Mouse (Mus musculus) liver, adult 2 months (tissue): ENCODE data around the gene Borcs7. TPM values are rescaled to one million over a fixed set of nuclear protein-coding genes. Genes with fewer than 3 reads are reported as not detected.

Experiments used
- DNase-seq: peaks from one replicate; pipeline ENCODE4 v3.0.0-alpha.2; 2011; ENCODE audit warnings: low read depth, low spot score; ENCODE audit errors: extremely low read depth
- H3K27ac ChIP-seq: fragments of 200-500 bp; replicated peaks from 2 replicates; pipeline ENCODE4 v1.5.1; 2012; ENCODE audit warnings: low read depth, mild to moderate bottlenecking, control low read depth, inconsistent platforms, low read length; ENCODE audit not compliant: insufficient read depth
- H3K27me3 ChIP-seq: fragments of 200-500 bp; 2 replicates; pipeline ENCODE4 v1.6.1; 2012; ENCODE audit warnings: mild to moderate bottlenecking, moderate library complexity, low read length, inconsistent platforms; ENCODE audit not compliant: control insufficient read depth, insufficient read depth
- H3K36me3 ChIP-seq: fragments of 200-500 bp; 2 replicates; pipeline ENCODE4 v1.6.1; 2012; ENCODE audit warnings: low read length, inconsistent platforms; ENCODE audit not compliant: control insufficient read depth, insufficient read depth
- H3K4me1 ChIP-seq: fragments of 200-500 bp; 2 replicates; pipeline ENCODE4 v1.6.1; 2011; ENCODE audit warnings: low read length; ENCODE audit not compliant: control insufficient read depth, insufficient read depth
- H3K4me3 ChIP-seq: fragments of 200-500 bp; 2 replicates; pipeline ENCODE4 v1.5.1; 2011; ENCODE audit warnings: low read depth, mild to moderate bottlenecking, control low read depth, low read length, moderate library complexity; ENCODE audit not compliant: insufficient read depth
- H3K79me2 ChIP-seq: fragments of 200-500 bp; 2 replicates; pipeline ENCODE4 v1.6.1; 2012; ENCODE audit warnings: inconsistent platforms, mild to moderate bottlenecking, low read length, moderate library complexity; ENCODE audit not compliant: control insufficient read depth, insufficient read depth
- H3K9ac ChIP-seq: fragments of 200-500 bp; 2 replicates; pipeline ENCODE4 v1.6.1; 2012; ENCODE audit warnings: low read depth, mild to moderate bottlenecking, control low read depth, inconsistent platforms, low read length
- CTCF ChIP-seq: fragments of 200-500 bp; IDR thresholded peaks from 2 replicates; pipeline ENCODE4 v1.5.1; 2011; ENCODE audit warnings: low read depth, low read length, control low read depth
- POLR2A ChIP-seq: fragments of 200-500 bp; IDR thresholded peaks from 2 replicates; pipeline ENCODE4 v1.6.1; 2011; ENCODE audit warnings: low read length, control low read depth; ENCODE audit not compliant: insufficient read depth; ENCODE audit errors: extremely low read depth
- WGBS: fragments of 180-500 bp; shearing (Covaris S2); methylation state at CpG from one replicate; pipeline ENCODE4 v1.1.7; 2018; 5-methylcytosine and 5-hydroxymethylcytosine counted together
- polyA plus RNA-seq: library from polyadenylated mRNA; depleted of rRNA; stranded (reverse); fragments of >200 nt; gene quantifications from 2 replicates; pipeline ENCODE4 v1.2.3, GENCODE M21; 2012; rRNA removed
- total RNA-seq: library from RNA; depleted of rRNA; stranded (reverse); fragments of >200 nt; gene quantifications from 2 replicates; pipeline ENCODE4 v1.2.3, GENCODE M21; 2014; rRNA removed

Gene Borcs7
- total RNA-seq (4.8 TPM in 2 replicates), polyA plus RNA-seq (2.9 and 3.9 TPM in 2 replicates)

GRCm38 (mm10) chr19:46689460-46690372 is at the start of gene Borcs7:
TSS of gene Borcs7 (plus strand) at chr19:46689906.
- TF ChIP-seq CTCF: no peak
- peak; percentile 32; the same call in 1 of the 2 replicates for TF ChIP-seq POLR2A
- H3K36me3 ChIP-seq: no peaks in the 10 kb centered on the region
- H3K4me1 ChIP-seq: peaks cover 2% of the 10 kb centered on the region; the same call in 1 of the 2 replicates
- H3K27ac ChIP-seq: peak within 1 kb of the TSS; percentile 69
- WGBS: 4% methylated on average over 44 of the region's 44 CpGs
- H3K79me2 ChIP-seq: no peaks in the 10 kb centered on the region
- peak within 1 kb of the TSS; percentile 84 for H3K9ac ChIP-seq
- DNase-seq: peak; percentile 83
- H3K27me3 ChIP-seq: no peaks in the 10 kb centered on the region
- H3K4me3 ChIP-seq: peak within 1 kb of the TSS; percentile 78

GRCm38 (mm10) chr19:46640780-46641179 is 48.9 kb upstream of the Borcs7 start:
- TF ChIP-seq POLR2A: no peak
- no peak for TF ChIP-seq CTCF
- peaks cover 8% of the 10 kb centered on the region; the same call in 1 of the 2 replicates for H3K36me3 ChIP-seq
- WGBS: 59% methylated on average over 8 of the region's 8 CpGs
- peaks cover 51% of the 10 kb centered on the region for H3K4me1 ChIP-seq
- H3K27me3 ChIP-seq: no peaks in the 10 kb centered on the region
- peak overlapping the region; percentile 39 for H3K27ac ChIP-seq
- peaks cover 28% of the 10 kb centered on the region; the same call in 1 of the 2 replicates for H3K79me2 ChIP-seq
- DNase-seq: no peak
- H3K4me3 ChIP-seq: no peak overlapping the region
- H3K9ac ChIP-seq: no peak overlapping the region

GRCm38 (mm10) chr19:46641420-46642085 is 48.2 kb upstream of the Borcs7 start:
- Histone ChIP-seq H3K4me1 (peaks cover 56% of the 10 kb centered on the region), H3K79me2 (peaks cover 22% of the 10 kb centered on the region; the same call in 1 of the 2 replicates), H3K27me3 (no peaks in the 10 kb centered on the region), H3K27ac (peak overlapping the region; percentile 39), H3K9ac (peak overlapping the region; percentile 18), H3K4me3 (no peak overlapping the region), H3K36me3 (peaks cover 8% of the 10 kb centered on the region; the same call in 1 of the 2 replicates)
- DNase-seq: peak; percentile 91
- WGBS: 26% methylated on average over 19 of the region's 19 CpGs
- TF ChIP-seq CTCF: no peak
- no peak for TF ChIP-seq POLR2A

- Histone ChIP-seq H3K9ac (peak overlapping the region; percentile 20), H3K27me3 (no peaks in the 10 kb centered on the region), H3K79me2 (peaks cover 24% of the 10 kb centered on the region; the same call in 1 of the 2 replicates), H3K27ac (peak overlapping the region; percentile 39), H3K4me1 (peaks cover 59% of the 10 kb centered on the region), H3K4me3 (no peak overlapping the region), H3K36me3 (peaks cover 9% of the 10 kb centered on the region; the same call in 1 of the 2 replicates)
- 66% methylated on average over 22 of the region's 22 CpGs for WGBS
- TF ChIP-seq CTCF (no peak), POLR2A (no peak)
- no peak for DNase-seq
Observed at GRCm38 (mm10) chr19:46642136-46642753, 47.5 kb upstream of the Borcs7 start.

GRCm38 (mm10) chr19:46643236-46643635 is 46.5 kb upstream of the Borcs7 start:
- H3K4me3 ChIP-seq: no peak overlapping the region
- TF ChIP-seq CTCF: no peak
- no peak for TF ChIP-seq POLR2A

More at GRCm38 (mm10) chr19:46643236-46643635, 46.5 kb upstream of the Borcs7 start:
- peak overlapping the region; percentile 93 for H3K27ac ChIP-seq
- H3K36me3 ChIP-seq: peaks cover 11% of the 10 kb centered on the region; the same call in 1 of the 2 replicates
- 39% methylated on average over 5 of the region's 5 CpGs for WGBS
- no peak overlapping the region for H3K9ac ChIP-seq
- H3K79me2 ChIP-seq: peaks cover 25% of the 10 kb centered on the region; the same call in 1 of the 2 replicates
- H3K4me1 ChIP-seq: peaks cover 60% of the 10 kb centered on the region
- no peak for DNase-seq
- no peaks in the 10 kb centered on the region for H3K27me3 ChIP-seq
